Mouse (Mus musculus) midbrain, embryonic 15.5 days (tissue): ENCODE data around the gene Dr1. TPM values are rescaled to one million over a fixed set of nuclear protein-coding genes. Genes with fewer than 3 reads are reported as not detected.
"Not testable (repeated sequence)": the region's sequence is repeated elsewhere in the genome, so short reads cannot be mapped to it uniquely, and the experiment has no call there.

ENCODE experiments used
- ATAC-seq: fragments of 200-750 bp; cut with Nextera tagmentation; replicated peaks from 2 replicates; pipeline ENCODE4 v1.8.0; 2017; ENCODE audit warnings: moderate TSS enrichment
- H3K27ac ChIP-seq: fragments of 300-500 bp; sonication (generic); 2 replicates; pipeline ENCODE4 v1.5.1; 2015; ENCODE audit warnings: mild to moderate bottlenecking, inconsistent platforms
- H3K27me3 ChIP-seq: fragments of 300-500 bp; sonication (generic); replicated peaks from 2 replicates; pipeline ENCODE4 v1.6.1; 2015; ENCODE audit warnings: inconsistent platforms
- H3K36me3 ChIP-seq: fragments of 300-500 bp; sonication (generic); replicated peaks from 2 replicates; pipeline ENCODE4 v1.6.1; 2015; ENCODE audit warnings: inconsistent platforms
- H3K4me1 ChIP-seq: fragments of 300-500 bp; sonication (generic); 2 replicates; pipeline ENCODE4 v1.6.1; 2015; ENCODE audit warnings: inconsistent platforms
- H3K4me2 ChIP-seq: fragments of 300-500 bp; sonication (generic); 2 replicates; pipeline ENCODE4 v1.6.1; 2015; ENCODE audit warnings: inconsistent platforms, mild to moderate bottlenecking, moderate library complexity
- H3K4me3 ChIP-seq: fragments of 300-500 bp; sonication (generic); 2 replicates; pipeline ENCODE4 v1.5.1; 2015; ENCODE audit warnings: mild to moderate bottlenecking, inconsistent platforms
- H3K9ac ChIP-seq: fragments of 300-500 bp; sonication (generic); 2 replicates; pipeline ENCODE4 v1.6.1; 2015; ENCODE audit warnings: mild to moderate bottlenecking, inconsistent platforms
- H3K9me3 ChIP-seq: fragments of 300-500 bp; sonication (generic); 2 replicates; pipeline ENCODE4 v1.6.1; 2016; ENCODE audit warnings: inconsistent platforms
- WGBS: fragments of 180-500 bp; shearing (Covaris S2); methylation state at CpG from one replicate; pipeline ENCODE4 v1.1.7; 2015; ENCODE audit warnings: mixed read lengths; 5-methylcytosine and 5-hydroxymethylcytosine counted together
- polyA plus RNA-seq: library from polyadenylated mRNA; unstranded; fragments of >200 nt; fragmentation: Nextera tagmentation; extraction: Ambion mirVana; gene quantifications from 2 replicates; pipeline ENCODE4 v1.2.1, GENCODE M21; 2015

The Dr1 gene
- polyA plus RNA-seq = 40.1 and 42.9 TPM in 2 replicates

GRCm38 (mm10) chr5:108268127-108269062 lies at the start of gene Dr1:
TSS of gene Dr1 (plus strand) at chr5:108268897.
- no peaks in the 10 kb centered on the region for H3K36me3 ChIP-seq
- peak within 1 kb of the TSS; percentile 94 for H3K27ac ChIP-seq
- peak within 1 kb of the TSS; percentile 71 for H3K4me2 ChIP-seq
- peak within 1 kb of the TSS; percentile 91 for H3K4me3 ChIP-seq
- H3K9me3 ChIP-seq = no peaks in the 10 kb centered on the region
- ATAC-seq = peak; percentile 99
- peaks cover 37% of the 10 kb centered on the region for H3K4me1 ChIP-seq
- H3K9ac ChIP-seq = peak within 1 kb of the TSS; percentile 95
- WGBS = 2% methylated on average over 54 of the region's 55 CpGs
- no peaks in the 10 kb centered on the region for H3K27me3 ChIP-seq

GRCm38 (mm10) chr5:108224077-108224476 lies 44.6 kb upstream of the Dr1 start:
- no peak overlapping the region for H3K4me2 ChIP-seq
- no peak for ATAC-seq
- no peak overlapping the region for H3K4me3 ChIP-seq
- H3K9ac ChIP-seq = no peak overlapping the region
- H3K27me3 ChIP-seq = no peaks in the 10 kb centered on the region
- no peaks in the 10 kb centered on the region for H3K4me1 ChIP-seq
- no peaks in the 10 kb centered on the region for H3K36me3 ChIP-seq
- H3K9me3 ChIP-seq = no peaks in the 10 kb centered on the region
- H3K27ac ChIP-seq = no peak overlapping the region

- no peak overlapping the region for H3K9ac ChIP-seq
- no peaks in the 10 kb centered on the region for H3K27me3 ChIP-seq
- H3K9me3 ChIP-seq = no peaks in the 10 kb centered on the region
- no peak for ATAC-seq
- no peak overlapping the region for H3K4me2 ChIP-seq
- no peaks in the 10 kb centered on the region for H3K4me1 ChIP-seq
- H3K27ac ChIP-seq = no peak overlapping the region
- no peak overlapping the region for H3K4me3 ChIP-seq
- H3K36me3 ChIP-seq = no peaks in the 10 kb centered on the region
Measured at GRCm38 (mm10) chr5:108226159-108226558, 42.5 kb upstream of the Dr1 start.

GRCm38 (mm10) chr5:108246314-108246765 lies 22.4 kb upstream of the Dr1 start:
- Histone ChIP-seq H3K4me1 (no peaks in the 10 kb centered on the region), H3K9ac (no peak overlapping the region), H3K27ac (no peak overlapping the region), H3K4me2 (no peak overlapping the region), H3K4me3 (no peak overlapping the region), H3K27me3 (no peaks in the 10 kb centered on the region), H3K9me3 (no peaks in the 10 kb centered on the region), H3K36me3 (no peaks in the 10 kb centered on the region)
- 68% methylated on average over 3 of the region's 3 CpGs for WGBS
- no peak for ATAC-seq

GRCm38 (mm10) chr5:108250033-108250432 lies 18.7 kb upstream of the Dr1 start:
- H3K4me1 ChIP-seq = no peaks in the 10 kb centered on the region
- WGBS = 76% methylated on average over 2 of the region's 2 CpGs

GRCm38 (mm10) chr5:108255259-108255658 lies 13.4 kb upstream of the Dr1 start:
- ATAC-seq = no peak
- Histone ChIP-seq H3K9me3 (no peaks in the 10 kb centered on the region), H3K4me2 (no peak overlapping the region), H3K4me1 (no peaks in the 10 kb centered on the region), H3K9ac (no peak overlapping the region), H3K27ac (no peak overlapping the region), H3K4me3 (no peak overlapping the region), H3K36me3 (no peaks in the 10 kb centered on the region), H3K27me3 (no peaks in the 10 kb centered on the region)
- WGBS = 87% methylated on average over 5 of the region's 5 CpGs

More at GRCm38 (mm10) chr5:108250033-108250432, 18.7 kb upstream of the Dr1 start:
- Histone ChIP-seq H3K4me2 (no peak overlapping the region), H3K27me3 (no peaks in the 10 kb centered on the region), H3K36me3 (no peaks in the 10 kb centered on the region), H3K9ac (no peak overlapping the region), H3K4me3 (no peak overlapping the region), H3K27ac (no peak overlapping the region), H3K9me3 (no peaks in the 10 kb centered on the region)
- no peak for ATAC-seq

- WGBS = 51% methylated on average over 4 of the region's 4 CpGs
- Histone ChIP-seq H3K36me3 (no peaks in the 10 kb centered on the region), H3K27me3 (no peaks in the 10 kb centered on the region), H3K9ac (no peak overlapping the region), H3K4me2 (no peak overlapping the region), H3K9me3 (no peaks in the 10 kb centered on the region), H3K27ac (no peak overlapping the region), H3K4me1 (peaks cover under 1% of the 10 kb centered on the region), H3K4me3 (no peak overlapping the region)
- ATAC-seq = no peak
Measured at GRCm38 (mm10) chr5:108262722-108263121, 6.0 kb upstream of the Dr1 start.

GRCm38 (mm10) chr5:108263785-108264184 lies 4.9 kb upstream of the Dr1 start:
- not testable (repeated sequence) for H3K27ac ChIP-seq, H3K27me3 ChIP-seq, H3K4me3 ChIP-seq, H3K4me1 ChIP-seq, ATAC-seq, H3K9ac ChIP-seq, H3K36me3 ChIP-seq, H3K4me2 ChIP-seq, H3K9me3 ChIP-seq
- WGBS = 84% methylated on average over 1 of the region's 1 CpGs

GRCm38 (mm10) chr5:108266990-108267389 lies 1.7 kb upstream of the Dr1 start:
- H3K27me3 ChIP-seq = no peaks in the 10 kb centered on the region
- no peaks in the 10 kb centered on the region for H3K9me3 ChIP-seq
- no peaks in the 10 kb centered on the region for H3K36me3 ChIP-seq
- no peak for ATAC-seq
- peaks cover 27% of the 10 kb centered on the region for H3K4me1 ChIP-seq
- no peak overlapping the region for H3K9ac ChIP-seq
- no peak overlapping the region for H3K4me2 ChIP-seq
- no peak overlapping the region for H3K4me3 ChIP-seq
- no peak overlapping the region for H3K27ac ChIP-seq

- Histone ChIP-seq H3K4me2 (peak overlapping the region; percentile 71), H3K27me3 (no peaks in the 10 kb centered on the region), H3K9me3 (no peaks in the 10 kb centered on the region), H3K36me3 (no peaks in the 10 kb centered on the region), H3K27ac (peak overlapping the region; percentile 94), H3K4me1 (peaks cover 39% of the 10 kb centered on the region), H3K4me3 (peak overlapping the region; percentile 91), H3K9ac (peak overlapping the region; percentile 95)
- WGBS = under 1% methylated on average over 44 of the region's 44 CpGs
- ATAC-seq = peak; percentile 83
Measured at GRCm38 (mm10) chr5:108269063-108269810, 540 bp downstream of the Dr1 start.

GRCm38 (mm10) chr5:108269811-108270151 lies 1.1 kb downstream of the Dr1 start:
- no peaks in the 10 kb centered on the region for H3K36me3 ChIP-seq
- peak overlapping the region; percentile 71 for H3K4me2 ChIP-seq
- no peaks in the 10 kb centered on the region for H3K27me3 ChIP-seq
- no peak overlapping the region for H3K27ac ChIP-seq
- no peaks in the 10 kb centered on the region for H3K9me3 ChIP-seq
- WGBS = 17% methylated on average over 7 of the region's 7 CpGs
- peaks cover 41% of the 10 kb centered on the region for H3K4me1 ChIP-seq
- peak overlapping the region; percentile 95 for H3K9ac ChIP-seq
- H3K4me3 ChIP-seq = peak overlapping the region; percentile 91
- no peak for ATAC-seq

- H3K9ac ChIP-seq = peak overlapping the region; percentile 95
Measured at GRCm38 (mm10) chr5:108270415-108270814, 1.7 kb downstream of the Dr1 start.

More at GRCm38 (mm10) chr5:108270415-108270814, 1.7 kb downstream of the Dr1 start:
- Histone ChIP-seq H3K27ac (no peak overlapping the region), H3K27me3 (no peaks in the 10 kb centered on the region), H3K4me3 (peak overlapping the region; percentile 91), H3K4me2 (peak overlapping the region; percentile 71), H3K4me1 (peaks cover 44% of the 10 kb centered on the region), H3K36me3 (no peaks in the 10 kb centered on the region), H3K9me3 (no peaks in the 10 kb centered on the region)
- WGBS = 54% methylated on average over 9 of the region's 9 CpGs
- no peak for ATAC-seq
